Mouse (Mus musculus): ENCODE data around the gene Olfr1314. TPM values are rescaled to one million over a fixed set of nuclear protein-coding genes. Genes with fewer than 3 reads are reported as not detected.

Gene Olfr1314
- not detected for total RNA-seq (2021)
- long read RNA-seq, experiment 1: 0 reads
- long read RNA-seq, experiment 2: 0 reads

GRCm38 (mm10) chr2:112096681-112097080 is at the start of gene Olfr1314:
Gene Olfr1314 (minus strand): TSS chr2:112096781.
- DNase-seq: no peak

GRCm38 (mm10) chr2:112140029-112140428 is 43.4 kb upstream of the Olfr1314 start, which contains the start of gene Olfr1317:
Gene Olfr1317 (plus strand): TSS chr2:112140329.
- DNase-seq: no peak

GRCm38 (mm10) chr2:112134877-112135276 is 38.3 kb upstream of the Olfr1314 start, which contains the start of gene Olfr1316:
Gene Olfr1316 (minus strand): TSS chr2:112134977.
- DNase-seq: no peak

- DNase-seq: no peak
Measured at GRCm38 (mm10) chr2:112115340-112115739, 18.8 kb upstream of the Olfr1314 start, which contains the start of gene Olfr1315-ps1. Gene Olfr1315-ps1 (minus strand): TSS chr2:112115440.

GRCm38 (mm10) chr2:112077743-112078142 is 18.8 kb downstream of the Olfr1314 start, which contains the start of gene Olfr1313:
Gene Olfr1313 (minus strand): TSS chr2:112077843.
- no peak for DNase-seq

- no peak for DNase-seq
Measured at GRCm38 (mm10) chr2:112050138-112050537, 46.4 kb downstream of the Olfr1314 start, which contains the start of gene Olfr1312. Gene Olfr1312 (minus strand): TSS chr2:112050238.

Other genes starting within 250 kb of the Olfr1314 start
- gene Olfr1305, start 219.6 kb downstream of the Olfr1314 start, total RNA-seq (2021): not detected
- not detected for gene Olfr1306, start 180.5 kb downstream of the Olfr1314 start, total RNA-seq (2021)
- under 1 TPM in 1 of 2 experiments, not detected in 1; 0.03 TPM for gene Olfr1307, start 147.3 kb downstream of the Olfr1314 start, total RNA-seq (2021)
- gene Olfr1308, start 131.8 kb downstream of the Olfr1314 start, total RNA-seq (2021): not detected
- gene Olfr1309, start 106.5 kb downstream of the Olfr1314 start, total RNA-seq (2021): not detected
- not detected for gene Olfr1310, start 84.1 kb downstream of the Olfr1314 start, total RNA-seq (2021)
- not detected for gene Olfr1311, start 72.4 kb downstream of the Olfr1314 start, total RNA-seq (2021)
- not detected for gene Olfr1312, start 46.5 kb downstream of the Olfr1314 start, total RNA-seq (2021)
- gene Olfr1313, start 18.9 kb downstream of the Olfr1314 start, total RNA-seq (2021): not detected
- gene Olfr1315-ps1, start 18.7 kb upstream of the Olfr1314 start, total RNA-seq (2021): not detected
- not detected for gene Olfr1316, start 38.2 kb upstream of the Olfr1314 start, total RNA-seq (2021)
- not detected for gene Olfr1317, start 43.5 kb upstream of the Olfr1314 start, total RNA-seq (2021)
- gene Olfr1318, start 57.4 kb upstream of the Olfr1314 start, total RNA-seq (2021): not detected
- gene Lpcat4, start 142.7 kb upstream of the Olfr1314 start, total RNA-seq (2021): 1 to 10 TPM; 8.4 to 9.5 TPM
- gene Nutm1, start 162.5 kb upstream of the Olfr1314 start, total RNA-seq (2021): not detected
- gene Nop10, start 165.1 kb upstream of the Olfr1314 start, total RNA-seq (2021): 100 to 1,000 TPM; 121 to 126 TPM
- gene Slc12a6, start 169.0 kb upstream of the Olfr1314 start, total RNA-seq (2021): 10 to 100 TPM; 33.1 to 43.7 TPM
- under 1 TPM in 1 of 2 experiments, not detected in 1; 0.54 TPM for gene Gm21985, start 169.5 kb upstream of the Olfr1314 start, total RNA-seq (2021)

Measured in adrenal gland, postnatal 10 days (tissue).